Mouse (Mus musculus): ENCODE data around the gene Ucn. TPM values are rescaled to one million over a fixed set of nuclear protein-coding genes. Genes with fewer than 3 reads are reported as not detected.
A peak's percentile ranks its signal among the peaks of the same experiment; 100 is the strongest.

Ucn gene
- polyA plus RNA-seq (2012; rRNA removed) (0.16 TPM in 1 of 2 replicates, not detected in the other), polyA plus RNA-seq (2014; fragmentation: Nextera tagmentation; extraction: Ambion mirVana) (0.46 TPM in 1 of 2 replicates, not detected in the other)

DNA sequence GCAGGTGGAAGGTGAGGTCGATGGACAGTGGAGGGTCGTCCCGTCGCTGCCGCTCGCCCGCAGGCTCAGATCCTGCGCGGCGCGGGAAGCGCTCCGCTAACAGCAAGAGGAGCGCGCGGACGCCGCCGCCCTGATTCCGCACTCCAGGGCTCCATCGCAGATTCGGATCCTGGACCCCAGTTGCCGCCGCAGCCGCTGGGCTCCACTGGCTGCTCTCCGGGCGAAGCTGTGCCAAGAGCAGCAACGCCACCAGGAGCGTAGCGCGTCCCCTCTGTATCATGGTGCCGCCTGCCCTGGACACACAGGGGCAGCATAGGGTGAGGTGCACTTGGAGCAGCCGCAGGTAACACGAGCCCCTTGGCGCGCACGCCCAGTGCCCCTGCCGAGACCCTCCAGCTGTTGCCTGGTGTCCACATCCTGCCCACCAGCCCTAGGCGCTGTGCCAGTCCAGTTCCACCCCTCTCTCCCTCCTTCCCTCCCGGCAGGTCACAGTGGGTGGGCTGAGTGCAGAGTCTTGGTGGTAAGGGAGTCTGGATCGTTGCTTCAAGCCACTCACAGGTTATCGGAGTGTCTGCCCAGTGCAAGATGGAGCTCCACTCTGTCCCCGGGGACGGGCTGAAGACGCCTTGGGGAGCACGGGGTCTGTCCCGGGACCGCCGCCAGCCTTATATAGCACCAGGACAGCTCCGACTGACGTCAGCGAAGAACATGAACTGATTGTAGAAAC lies at the start of gene Ucn:
TSS of gene Ucn (minus strand) at position 589 of the 727 bp plus-strand sequence.
- Histone ChIP-seq H3K4me3 (replicated peaks; ENCODE audit: low read length) (peak within 1 kb of the TSS; percentile 14), H3K4me2 (replicated peaks; ENCODE audit: low read depth, low read length, severe bottlenecking) (peak within 1 kb of the TSS; percentile 23), H3K9ac (ENCODE audit: low read depth, low read length, severe bottlenecking) (no peak within 1 kb of the TSS), H3K4me1 (ENCODE audit: control insufficient read depth, insufficient read depth, low read length) (no peaks in the 10 kb centered on the region), H3K9me3 (ENCODE audit: control insufficient read depth, low read length) (no peaks in the 10 kb centered on the region), H3K36me3 (ENCODE audit: control insufficient read depth, insufficient read depth, low read length) (peaks cover 9% of the 10 kb centered on the region; the same call in 1 of the 2 replicates), H3K27me3 (ENCODE audit: control insufficient read depth, insufficient read depth, low read length) (peaks cover 63% of the 10 kb centered on the region), H3K27ac (replicated peaks; ENCODE audit: low read depth, low read length) (no peak within 1 kb of the TSS)
- no peak for ATAC-seq (ENCODE audit: low FRiP score, low read depth)
- no peak for DNase-seq (ENCODE audit: low spot score)
- 2% methylated on average over 39 of the region's 52 CpGs for WGBS
- TF ChIP-seq POLR2A (IDR thresholded peaks at IDR 0.05; ENCODE audit: borderline replicate concordance, extremely low read depth, insufficient read depth, insufficient read length), result no peak

DNA sequence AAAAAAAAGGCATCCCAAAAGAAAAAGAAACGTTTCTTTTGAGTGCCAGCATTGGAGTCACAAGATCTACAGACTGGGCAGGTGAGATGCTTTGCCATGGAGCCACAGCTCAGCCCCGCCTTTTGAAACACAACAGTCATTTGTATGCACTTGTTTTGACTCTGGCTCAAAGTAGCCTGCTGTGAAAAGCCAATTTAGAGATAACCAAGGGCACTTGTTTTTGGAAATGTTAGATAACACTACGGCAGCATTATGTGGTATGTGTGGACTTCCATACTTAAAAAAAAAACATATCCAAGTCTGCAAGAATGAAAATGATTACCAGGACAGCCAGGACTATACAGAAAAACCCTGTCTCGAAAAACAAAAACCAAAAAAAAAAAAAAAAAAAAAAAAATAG lies 45.0 kb upstream of the Ucn start:
- Histone ChIP-seq H3K4me1 (ENCODE audit: control insufficient read depth, insufficient read depth, low read length) (peaks cover 5% of the 10 kb centered on the region), H3K4me2 (replicated peaks; ENCODE audit: low read depth, low read length, severe bottlenecking) (no peak overlapping the region), H3K9me3 (ENCODE audit: control insufficient read depth, low read length) (no peaks in the 10 kb centered on the region), H3K27ac (replicated peaks; ENCODE audit: low read depth, low read length) (no peak overlapping the region), H3K4me3 (replicated peaks; ENCODE audit: low read length) (no peak overlapping the region), H3K27me3 (ENCODE audit: control insufficient read depth, insufficient read depth, low read length) (no peaks in the 10 kb centered on the region), H3K9ac (ENCODE audit: low read depth, low read length, severe bottlenecking) (no peak overlapping the region), H3K36me3 (ENCODE audit: control insufficient read depth, insufficient read depth, low read length) (peaks cover 21% of the 10 kb centered on the region)
- WGBS, result 67% methylated on average over 4 of the region's 4 CpGs
- no peak for TF ChIP-seq POLR2A (IDR thresholded peaks at IDR 0.05; ENCODE audit: borderline replicate concordance, extremely low read depth, insufficient read depth, insufficient read length)
- ATAC-seq (ENCODE audit: low FRiP score, low read depth), result no peak
- DNase-seq (ENCODE audit: low spot score), result no peak

DNA sequence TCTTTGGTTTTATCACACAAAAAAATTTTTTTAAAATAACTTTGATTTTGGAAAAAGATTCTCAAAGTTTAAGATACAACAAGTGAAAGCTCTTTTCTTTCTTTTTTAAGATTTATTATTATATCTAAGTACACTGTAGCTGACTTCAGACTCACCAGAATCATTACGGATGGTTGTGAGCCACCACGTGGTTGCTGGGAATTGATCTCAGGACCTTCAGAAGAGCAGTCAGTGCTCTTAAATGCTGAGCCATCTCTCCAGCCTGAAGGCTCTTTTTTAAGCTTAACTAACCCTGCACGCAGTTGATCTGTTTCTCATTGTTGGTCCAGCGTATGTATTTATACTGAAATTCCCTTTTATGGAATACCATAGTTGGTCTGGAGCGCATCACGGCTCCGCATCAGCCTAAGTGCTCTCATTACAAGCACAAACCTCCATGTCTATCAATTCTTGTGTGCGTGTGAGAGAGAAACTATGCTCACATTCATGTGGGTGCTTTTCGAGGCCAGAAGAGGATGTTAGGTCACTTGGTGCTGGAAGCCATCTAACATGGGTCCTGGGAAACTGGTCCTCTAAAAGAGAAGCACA lies 42.6 kb upstream of the Ucn start:
- Histone ChIP-seq H3K27ac (replicated peaks; ENCODE audit: low read depth, low read length) (no peak overlapping the region; the same call in 1 of the 2 replicates), H3K4me2 (replicated peaks; ENCODE audit: low read depth, low read length, severe bottlenecking) (peak overlapping the region; percentile 59; the same call in 1 of the 2 replicates), H3K4me1 (ENCODE audit: control insufficient read depth, insufficient read depth, low read length) (peaks cover 6% of the 10 kb centered on the region), H3K27me3 (ENCODE audit: control insufficient read depth, insufficient read depth, low read length) (no peaks in the 10 kb centered on the region), H3K4me3 (replicated peaks; ENCODE audit: low read length) (no peak overlapping the region), H3K9me3 (ENCODE audit: control insufficient read depth, low read length) (no peaks in the 10 kb centered on the region), H3K36me3 (ENCODE audit: control insufficient read depth, insufficient read depth, low read length) (no peaks in the 10 kb centered on the region), H3K9ac (ENCODE audit: low read depth, low read length, severe bottlenecking) (no peak overlapping the region)
- TF ChIP-seq POLR2A (IDR thresholded peaks at IDR 0.05; ENCODE audit: borderline replicate concordance, extremely low read depth, insufficient read depth, insufficient read length), result no peak
- WGBS, result 92% methylated on average over 9 of the region's 9 CpGs
- ATAC-seq (ENCODE audit: low FRiP score, low read depth) (no peak), DNase-seq (ENCODE audit: low spot score) (no peak)

DNA sequence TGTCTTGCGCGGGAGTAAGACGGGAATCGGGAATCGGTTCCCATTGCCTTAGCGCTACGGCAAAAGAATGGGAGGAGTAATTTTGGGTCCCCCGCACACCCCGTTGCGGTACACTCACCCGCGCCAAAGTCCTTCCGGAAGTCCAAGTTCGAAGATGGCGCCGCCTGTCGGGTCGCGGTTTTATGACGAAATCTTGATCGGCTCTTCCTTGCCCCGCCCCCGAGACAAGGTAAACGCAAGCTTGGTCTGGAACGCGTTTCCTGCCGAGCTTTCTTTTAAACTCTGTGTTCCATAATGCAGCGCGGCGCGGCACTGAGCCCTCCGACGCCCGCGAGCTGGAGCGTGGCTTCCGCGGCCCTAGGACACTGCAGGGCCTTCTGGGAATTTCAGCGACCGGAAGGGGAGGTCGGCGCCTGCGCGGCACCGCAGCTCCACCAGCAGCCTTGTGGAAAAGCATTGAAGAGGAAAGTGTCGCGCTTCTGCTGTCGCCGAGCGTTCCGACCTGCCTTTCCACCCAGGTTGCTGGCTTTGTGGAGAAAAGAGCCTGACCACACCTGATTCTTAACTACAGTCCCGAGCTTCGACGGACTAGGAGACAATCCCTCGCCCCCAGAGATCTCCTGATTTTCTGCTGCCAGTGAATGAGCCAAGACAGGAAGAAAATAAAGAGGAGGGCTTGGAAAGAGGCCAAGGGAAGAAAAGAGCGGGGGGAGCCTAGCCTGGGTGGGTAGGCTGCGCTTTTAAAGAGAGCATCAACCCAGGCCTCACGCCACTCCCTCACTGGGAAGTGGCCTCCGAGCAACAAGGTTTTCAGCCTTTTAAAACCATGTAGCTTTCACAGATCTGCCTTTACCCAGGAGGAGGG lies 41.4 kb upstream of the Ucn start, which contains the start of the genes Gm29609 and Gtf3c2:
TSS of gene Gm29609 (minus strand) at position 146 of the 865 bp plus-strand sequence.
TSS of gene Gtf3c2 (minus strand) at position 379 of the 865 bp plus-strand sequence.
- DNase-seq (ENCODE audit: low spot score) (peak; percentile 98), ATAC-seq (ENCODE audit: low FRiP score, low read depth) (peak; percentile 96)
- Histone ChIP-seq H3K27me3 (ENCODE audit: control insufficient read depth, insufficient read depth, low read length) (no peaks in the 10 kb centered on the region), H3K9me3 (ENCODE audit: control insufficient read depth, low read length) (no peaks in the 10 kb centered on the region), H3K4me1 (ENCODE audit: control insufficient read depth, insufficient read depth, low read length) (peaks cover 6% of the 10 kb centered on the region), H3K4me3 (replicated peaks; ENCODE audit: low read length) (peak within 1 kb of the TSS; percentile 87), H3K9ac (ENCODE audit: low read depth, low read length, severe bottlenecking) (peak within 1 kb of the TSS; percentile 70), H3K27ac (replicated peaks; ENCODE audit: low read depth, low read length) (peak within 1 kb of the TSS; percentile 96), H3K36me3 (ENCODE audit: control insufficient read depth, insufficient read depth, low read length) (no peaks in the 10 kb centered on the region), H3K4me2 (replicated peaks; ENCODE audit: low read depth, low read length, severe bottlenecking) (peak within 1 kb of the TSS; percentile 74)
- under 1% methylated on average over 59 of the region's 59 CpGs for WGBS
- peak; percentile 78; the same call in 1 of the 2 replicates for TF ChIP-seq POLR2A (IDR thresholded peaks at IDR 0.05; ENCODE audit: borderline replicate concordance, extremely low read depth, insufficient read depth, insufficient read length)
